Mouse (Mus musculus) adrenal gland, postnatal 10 days (tissue): ENCODE measurements around the gene Nsun4. TPM values are rescaled to one million over a fixed set of nuclear protein-coding genes. Genes with fewer than 3 reads are reported as not detected.

Source experiments
- DNase-seq: peaks from one replicate; pipeline ENCODE4 v3.0.0; 2021; ENCODE audit warnings: mixed read lengths
- total RNA-seq, 2 experiments: library from RNA; stranded (reverse); gene quantifications; 2 replicates each; pipeline ENCODE4 v1.2.3; 2021

Gene Nsun4
- total RNA-seq, 2 experiments from 2014 or later: 24.1 to 28.4 TPM

- no peak for DNase-seq
Observed at GRCm38 (mm10) chr4:115984967-115985366, 68.7 kb downstream of the Nsun4 start.

DNA sequence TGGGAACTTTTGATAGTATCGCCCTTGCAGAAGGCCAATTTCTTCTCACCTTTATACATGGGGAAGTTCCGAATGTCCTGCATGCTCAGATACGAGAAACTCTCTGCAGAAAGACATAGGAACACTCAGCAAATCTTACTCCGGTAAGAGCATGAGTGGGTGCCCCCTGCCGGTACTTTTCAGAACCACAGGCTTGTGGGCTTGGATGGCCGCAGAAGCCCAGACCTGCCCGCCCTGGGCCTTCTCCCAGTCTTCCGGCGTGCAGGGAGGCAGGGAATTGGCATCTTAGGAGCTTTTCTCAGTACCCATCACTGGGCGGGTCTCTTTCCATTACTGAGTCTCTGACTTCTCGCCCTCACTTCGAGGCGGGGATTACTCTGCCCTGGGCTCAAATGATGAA is 69.6 kb downstream of the Nsun4 start:
- DNase-seq: peak; percentile 93

Other genes starting within 250 kb of the Nsun4 start
- 10 to 100 TPM; 13.8 to 15.1 TPM for gene Mob3c, start 225.8 kb downstream of the Nsun4 start, total RNA-seq
- gene Mknk1, start 214.7 kb downstream of the Nsun4 start, total RNA-seq: 10 to 100 TPM; 30.4 to 43.9 TPM
- not detected for gene Kncn, start 169.5 kb downstream of the Nsun4 start, total RNA-seq
- gene 6430628N08Rik, start 163.2 kb downstream of the Nsun4 start, total RNA-seq: not detected
- not detected for gene Dmbx1, start 114.0 kb downstream of the Nsun4 start, total RNA-seq
- 10 to 100 TPM in 1 of 2 experiments, 1 to 10 TPM in 1; 9.8 to 13.8 TPM for gene Faah, start 36.0 kb downstream of the Nsun4 start, total RNA-seq
- 1,000 to 10,000 TPM; 1,050 to 1,199 TPM for gene Uqcrh, start 21.2 kb upstream of the Nsun4 start, total RNA-seq
- 10 to 100 TPM; 54.5 to 60.0 TPM for gene Lrrc41, start 21.4 kb upstream of the Nsun4 start, total RNA-seq
- 1 to 10 TPM; 4.3 to 6.5 TPM for gene Rad54l, start 69.8 kb upstream of the Nsun4 start, total RNA-seq
- gene Pomgnt1, start 70.0 kb upstream of the Nsun4 start, total RNA-seq: 10 to 100 TPM; 66.1 to 73.4 TPM
- 10 to 100 TPM; 14.5 to 19.1 TPM for gene Lurap1, start 97.5 kb upstream of the Nsun4 start, total RNA-seq
- gene Tspan1, start 113.7 kb upstream of the Nsun4 start, total RNA-seq: not detected
- gene 1700042G07Rik, start 119.5 kb upstream of the Nsun4 start, total RNA-seq: not detected
- not detected for gene Gm49337, start 119.5 kb upstream of the Nsun4 start, total RNA-seq
- gene Pik3r3, start 167.7 kb upstream of the Nsun4 start, total RNA-seq: 10 to 100 TPM; 15.6 to 18.9 TPM